Mouse (Mus musculus) embryonic facial prominence, embryonic 11.5 days (tissue): ENCODE measurements around the gene Pwwp2a. TPM values are rescaled to one million over a fixed set of nuclear protein-coding genes. Genes with fewer than 3 reads are reported as not detected.

ENCODE experiments used
- ATAC-seq: fragments of 200-750 bp; cut with Nextera tagmentation; replicated peaks from 2 replicates; pipeline ENCODE4 v1.8.0; 2017; ENCODE audit warnings: low read depth; ENCODE audit not compliant: insufficient number of reproducible peaks, low FRiP score, low TSS enrichment
- DNase-seq: peaks from one replicate; pipeline ENCODE4 v3.0.0-alpha.2; 2015; ENCODE audit warnings: low spot score
- H3K27ac ChIP-seq: fragments of 300-500 bp; sonication (generic); replicated peaks from 2 replicates; pipeline ENCODE4 v1.5.1; 2014; ENCODE audit warnings: mild to moderate bottlenecking, low read depth, low read length, control low read depth
- H3K27me3 ChIP-seq: fragments of 300-500 bp; sonication (generic); 2 replicates; pipeline ENCODE4 v1.6.1; 2014; ENCODE audit warnings: mild to moderate bottlenecking, low read length, moderate library complexity, mixed read lengths; ENCODE audit not compliant: control insufficient read depth, insufficient read depth
- H3K36me3 ChIP-seq: fragments of 300-500 bp; sonication (generic); replicated peaks from 2 replicates; pipeline ENCODE4 v1.6.1; 2014; ENCODE audit warnings: low read depth, mild to moderate bottlenecking, low read length, moderate library complexity, mixed read lengths; ENCODE audit not compliant: control insufficient read depth, insufficient read depth
- H3K4me1 ChIP-seq: fragments of 300-500 bp; sonication (generic); 2 replicates; pipeline ENCODE4 v1.6.1; 2014; ENCODE audit warnings: low read length, mixed read lengths; ENCODE audit not compliant: control insufficient read depth, insufficient read depth
- H3K4me2 ChIP-seq: fragments of 300-500 bp; sonication (generic); 2 replicates; pipeline ENCODE4 v1.6.1; 2014; ENCODE audit warnings: low read depth, mild to moderate bottlenecking, control low read depth, low read length, moderate library complexity
- H3K4me3 ChIP-seq: fragments of 300-500 bp; sonication (generic); 2 replicates; pipeline ENCODE4 v1.5.1; 2014; ENCODE audit warnings: low read depth, low read length, control low read depth
- H3K9ac ChIP-seq: fragments of 300-500 bp; sonication (generic); replicated peaks from 2 replicates; pipeline ENCODE4 v1.6.1; 2014; ENCODE audit warnings: mild to moderate bottlenecking, control low read depth, low read length
- H3K9me3 ChIP-seq: fragments of 300-500 bp; sonication (generic); replicated peaks from 2 replicates; pipeline ENCODE4 v1.6.1; 2016; ENCODE audit warnings: mild to moderate bottlenecking, low read length, inconsistent platforms, mixed read lengths; ENCODE audit not compliant: control insufficient read depth
- WGBS: fragments of 180-500 bp; shearing (Covaris S2); extraction: QIAGEN DNeasy Blood & Tissue Kit; methylation state at CpG from one replicate; pipeline ENCODE4 v1.1.7; 2014; 5-methylcytosine and 5-hydroxymethylcytosine counted together
- polyA plus RNA-seq: library from polyadenylated mRNA; unstranded; fragments of >200 nt; fragmentation: Nextera tagmentation; extraction: Ambion mirVana; gene quantifications from 2 replicates; pipeline ENCODE4 v1.2.1, GENCODE M21; 2014

Pwwp2a gene
- polyA plus RNA-seq, 1 experiment from 2014 or later, result 40.5 TPM

GRCm38 (mm10) chr11:43728737-43729301 is 47.0 kb downstream of the Pwwp2a start:
- no peak overlapping the region for H3K4me3 ChIP-seq
- no peak overlapping the region for H3K4me2 ChIP-seq
- no peaks in the 10 kb centered on the region for H3K4me1 ChIP-seq
- H3K27ac ChIP-seq, result no peak overlapping the region
- H3K9ac ChIP-seq, result no peak overlapping the region
- ATAC-seq, result no peak
- 89% methylated on average over 7 of the region's 7 CpGs for WGBS
- H3K36me3 ChIP-seq, result no peaks in the 10 kb centered on the region
- H3K9me3 ChIP-seq, result no peaks in the 10 kb centered on the region
- DNase-seq, result no peak
- H3K27me3 ChIP-seq, result no peaks in the 10 kb centered on the region

- WGBS, result 4% methylated on average over 47 of the region's 47 CpGs
- Histone ChIP-seq H3K36me3 (no peaks in the 10 kb centered on the region), H3K4me2 (peak within 1 kb of the TSS; percentile 70), H3K27ac (no peak within 1 kb of the TSS), H3K27me3 (no peaks in the 10 kb centered on the region), H3K9ac (peak within 1 kb of the TSS; percentile 55), H3K4me1 (no peaks in the 10 kb centered on the region), H3K4me3 (peak within 1 kb of the TSS; percentile 56), H3K9me3 (no peaks in the 10 kb centered on the region)
- DNase-seq (peak; percentile 99), ATAC-seq (peak; percentile 98)
Measured at GRCm38 (mm10) chr11:43747233-43748226, 65.7 kb downstream of the Pwwp2a start, which contains the start of gene Ttc1. Gene Ttc1 (minus strand): TSS chr11:43748008.

- Histone ChIP-seq H3K27me3 (no peaks in the 10 kb centered on the region), H3K9me3 (no peaks in the 10 kb centered on the region), H3K4me3 (no peak overlapping the region), H3K4me2 (no peak overlapping the region), H3K9ac (no peak overlapping the region), H3K36me3 (no peaks in the 10 kb centered on the region), H3K27ac (no peak overlapping the region), H3K4me1 (no peaks in the 10 kb centered on the region)
- DNase-seq (no peak), ATAC-seq (no peak)
- 70% methylated on average over 2 of the region's 2 CpGs for WGBS
Measured at GRCm38 (mm10) chr11:43751542-43751941, 69.7 kb downstream of the Pwwp2a start.

- no peaks in the 10 kb centered on the region for H3K36me3 ChIP-seq
- no peak for ATAC-seq
- 84% methylated on average over 1 of the region's 1 CpGs for WGBS
Measured at GRCm38 (mm10) chr11:43754568-43754967, 72.8 kb downstream of the Pwwp2a start.

GRCm38 (mm10) chr11:43755411-43755810 is 73.6 kb downstream of the Pwwp2a start:
- ATAC-seq (no peak), DNase-seq (no peak)
- H3K4me3 ChIP-seq, result no peak overlapping the region
- H3K27me3 ChIP-seq, result no peaks in the 10 kb centered on the region
- H3K4me2 ChIP-seq, result no peak overlapping the region
- 72% methylated on average over 5 of the region's 5 CpGs for WGBS
- no peaks in the 10 kb centered on the region for H3K9me3 ChIP-seq
- no peaks in the 10 kb centered on the region for H3K36me3 ChIP-seq
- H3K4me1 ChIP-seq, result no peaks in the 10 kb centered on the region
- H3K27ac ChIP-seq, result no peak overlapping the region
- H3K9ac ChIP-seq, result no peak overlapping the region

More at GRCm38 (mm10) chr11:43754568-43754967, 72.8 kb downstream of the Pwwp2a start:
- H3K4me3 ChIP-seq, result no peak overlapping the region
- no peaks in the 10 kb centered on the region for H3K9me3 ChIP-seq
- no peaks in the 10 kb centered on the region for H3K27me3 ChIP-seq
- no peak for DNase-seq
- H3K9ac ChIP-seq, result no peak overlapping the region
- H3K4me1 ChIP-seq, result no peaks in the 10 kb centered on the region
- no peak overlapping the region for H3K4me2 ChIP-seq
- H3K27ac ChIP-seq, result no peak overlapping the region

- no peak overlapping the region for H3K4me3 ChIP-seq
- no peaks in the 10 kb centered on the region for H3K4me1 ChIP-seq
- no peak overlapping the region for H3K4me2 ChIP-seq
- no peaks in the 10 kb centered on the region for H3K9me3 ChIP-seq
- DNase-seq, result no peak
- H3K9ac ChIP-seq, result no peak overlapping the region
- ATAC-seq, result no peak
- no peaks in the 10 kb centered on the region for H3K27me3 ChIP-seq
- 77% methylated on average over 2 of the region's 2 CpGs for WGBS
- no peak overlapping the region for H3K27ac ChIP-seq
- H3K36me3 ChIP-seq, result no peaks in the 10 kb centered on the region
Measured at GRCm38 (mm10) chr11:43758436-43758835, 76.6 kb downstream of the Pwwp2a start.

- no peaks in the 10 kb centered on the region for H3K27me3 ChIP-seq
- H3K36me3 ChIP-seq, result no peaks in the 10 kb centered on the region
- no peak overlapping the region for H3K27ac ChIP-seq
- H3K4me3 ChIP-seq, result peak overlapping the region; percentile 33
- H3K9ac ChIP-seq, result peak overlapping the region; percentile 37; the same call in 1 of the 2 replicates
- WGBS, result 5% methylated on average over 37 of the region's 37 CpGs
- ATAC-seq (peak; percentile 76), DNase-seq (peak; percentile 89)
- no peaks in the 10 kb centered on the region for H3K9me3 ChIP-seq
- no peaks in the 10 kb centered on the region for H3K4me1 ChIP-seq
- H3K4me2 ChIP-seq, result peak overlapping the region; percentile 73
Measured at GRCm38 (mm10) chr11:43766922-43767648, 85.3 kb downstream of the Pwwp2a start.
